Mouse (Mus musculus): ENCODE measurements around the gene Mag. TPM values are rescaled to one million over a fixed set of nuclear protein-coding genes. Genes with fewer than 3 reads are reported as not detected.
A peak's percentile ranks its signal among the peaks of the same experiment; 100 is the strongest.
"Not testable (repeated sequence)": the region's sequence is repeated elsewhere in the genome, so short reads cannot be mapped to it uniquely, and the experiment has no call there.

Gene Mag
- total RNA-seq (2021) = 100 to 1,000 TPM in 1 of 2 experiments, 10 to 100 TPM in 1; 91.4 to 101 TPM
- long read RNA-seq, experiment 1, partial matches to known transcripts = 11 of 45 reads
- long read RNA-seq, experiment 1, other reads (novel, unspliced or antisense) = 29 of 45 reads
- long read RNA-seq, experiment 2, partial matches to known transcripts = 6 of 32 reads
- long read RNA-seq, experiment 2, other reads (novel, unspliced or antisense) = 24 of 32 reads

- peak in 1 of 2 experiments; percentile 13 for DNase-seq (ENCODE audit: low spot score in 2 of 2)
These were observed at the start of gene Mag for GRCm38 (mm10) chr7:30914732-30915131. TSS of gene Mag (minus strand) at chr7:30914873.

- DNase-seq (ENCODE audit: low spot score in 2 of 2) = no peak
These were observed 49.7 kb upstream of the Mag start for GRCm38 (mm10) chr7:30964366-30964765.

- no peak for DNase-seq (ENCODE audit: low spot score in 2 of 2)
These were observed 48.2 kb upstream of the Mag start for GRCm38 (mm10) chr7:30962862-30963261.

- no peak for DNase-seq (ENCODE audit: low spot score in 2 of 2)
These were observed 45.2 kb upstream of the Mag start for GRCm38 (mm10) chr7:30959786-30960349.

GRCm38 (mm10) chr7:30958866-30959487, 44.3 kb upstream of the Mag start:
- no peak for DNase-seq (ENCODE audit: low spot score in 2 of 2)

GRCm38 (mm10) chr7:30958109-30958865, 43.6 kb upstream of the Mag start:
- no peak for DNase-seq (ENCODE audit: low spot score in 2 of 2)

GRCm38 (mm10) chr7:30957367-30957783, 42.7 kb upstream of the Mag start:
- DNase-seq (ENCODE audit: low spot score in 2 of 2) = peak; percentile 90 to 92

GRCm38 (mm10) chr7:30956756-30957366, 42.2 kb upstream of the Mag start, which contains the start of gene Usf2:
TSS of gene Usf2 (minus strand) at chr7:30956803.
- DNase-seq (ENCODE audit: low spot score in 2 of 2) = peak; percentile 81 to 86

GRCm38 (mm10) chr7:30956357-30956751, 41.7 kb upstream of the Mag start:
- no peak for DNase-seq (ENCODE audit: low spot score in 2 of 2)

GRCm38 (mm10) chr7:30955584-30956356, 41.1 kb upstream of the Mag start:
- DNase-seq (ENCODE audit: low spot score in 2 of 2) = peak; percentile 73 to 85

GRCm38 (mm10) chr7:30954971-30955520, 40.4 kb upstream of the Mag start:
- DNase-seq (ENCODE audit: low spot score in 2 of 2) = no peak

- DNase-seq (ENCODE audit: low spot score in 2 of 2) = no peak
These were observed 39.4 kb upstream of the Mag start for GRCm38 (mm10) chr7:30954036-30954435.

GRCm38 (mm10) chr7:30953459-30953858, 38.8 kb upstream of the Mag start:
- DNase-seq (ENCODE audit: low spot score in 2 of 2) = no peak

- DNase-seq (ENCODE audit: low spot score in 2 of 2) = no peak
These were observed 38.0 kb upstream of the Mag start for GRCm38 (mm10) chr7:30952441-30953265.

GRCm38 (mm10) chr7:30949902-30950301, 35.2 kb upstream of the Mag start:
- DNase-seq (ENCODE audit: low spot score in 2 of 2) = not testable (repeated sequence)

GRCm38 (mm10) chr7:30945876-30946275, 31.2 kb upstream of the Mag start:
- no peak for DNase-seq (ENCODE audit: low spot score in 2 of 2)

GRCm38 (mm10) chr7:30945466-30945865, 30.8 kb upstream of the Mag start:
- DNase-seq (ENCODE audit: low spot score in 2 of 2) = not testable (repeated sequence)

GRCm38 (mm10) chr7:30944706-30945105, 30.0 kb upstream of the Mag start:
- not testable (repeated sequence) for DNase-seq (ENCODE audit: low spot score in 2 of 2)

- no peak for DNase-seq (ENCODE audit: low spot score in 2 of 2)
These were observed 29.4 kb upstream of the Mag start, which contains the start of gene Hamp for GRCm38 (mm10) chr7:30943909-30944635. TSS of gene Hamp (minus strand) at chr7:30944032.
